In genomic region chr14:60361380-60362212, GRCm38 (mm10) we compare ENCODE assay signal across 13 mouse cellular contexts. TPM values are rescaled to one million over a fixed set of nuclear protein-coding genes. Genes with fewer than 3 reads are reported as not detected.
DNase-seq lines count a peak whose midpoint lies in the region; ATAC-seq and TF ChIP-seq lines count a peak whose summit lies in the region.
"Had no signal": no experiment of that assay in that cellular context is flagged by ENCODE, and none has a peak within 500 bp of the region (broad histone marks: within the 10 kb centered on the region; RNA-seq: fewer than 3 reads in every experiment).

No protein-coding gene starts in this region.

- no peaks in the 10 kb centered on the region for H3K36me3 ChIP-seq in hindbrain, postnatal 0 days (ENCODE audit: insufficient read depth, low read length)

- H3K27ac ChIP-seq in left cerebral cortex, adult 2 months, result peak overlapping the region; percentile 12
- H3K27ac ChIP-seq in hindbrain, postnatal 0 days, result 0 out of 2 replicates have a peak overlapping the region, but pooled peaks have one; percentile 5
- H3K27ac ChIP-seq: macrophage had no signal

- WGBS in hindbrain, postnatal 0 days, result 29% methylated on average over 9 of the region's 9 CpGs

- no peak overlapping the region for H3K9ac ChIP-seq in hindbrain, postnatal 0 days (replicated peaks; ENCODE audit: low read length)

- no peak overlapping the region for H3K4me2 ChIP-seq in hindbrain, postnatal 0 days (ENCODE audit: low read depth, low read length)

- peak; percentile 2 for DNase-seq in cerebellum, adult 11-12 months
- DNase-seq in cerebellum, adult 11 months, result no peak
- no peak for DNase-seq in left cerebral cortex, adult 2 months (ENCODE audit: extremely low spot score in 1 of 2, low spot score in 2 of 2)
- no peak for DNase-seq in left cerebral cortex, adult 18-20 months (ENCODE audit: low spot score in 2 of 2)
- no peak for DNase-seq in hindbrain, postnatal 0 days (ENCODE audit: low spot score)
- peak; percentile 28 for DNase-seq in retina, embryonic 14.5 days (ENCODE audit: low spot score)
- no peak for DNase-seq in right cerebral cortex, postnatal 36 days (ENCODE audit: low spot score in 2 of 2)
- DNase-seq in thymus, adult 18-20 months, result no peak
- DNase-seq: adrenal gland, postnatal 36 days; kidney, adult 2 months; lung, adult 2 months had no signal

- no peaks in the 10 kb centered on the region for H3K27me3 ChIP-seq in hindbrain, postnatal 0 days (ENCODE audit: insufficient read depth, low read length)

- H3K4me1 ChIP-seq in hindbrain, postnatal 0 days (ENCODE audit: insufficient read depth, low read length), result 0 out of 2 replicates have a peak, but pooled peaks cover 6% of the 10 kb centered on the region

- no peaks in the 10 kb centered on the region for H3K9me3 ChIP-seq in hindbrain, postnatal 0 days (ENCODE audit: low read length)

- TF ChIP-seq CTCF in left cerebral cortex, adult 2 months (IDR thresholded peaks at IDR 0.05), result no peak
- no peak for TF ChIP-seq CTCF in hindbrain, postnatal 0 days (IDR thresholded peaks at IDR 0.05; ENCODE audit: low read depth)

- H3K4me3 ChIP-seq in left cerebral cortex, adult 2 months, result no peak overlapping the region
- H3K4me3 ChIP-seq in hindbrain, postnatal 0 days (ENCODE audit: low read length), result no peak overlapping the region
- H3K4me3 ChIP-seq: myocyte had no signal

- intact Hi-C loops in left cerebral cortex, adult 2 months (cut with DNase I), result no loop called here

- no peak for ATAC-seq in hindbrain, postnatal 0 days

RNA-seq across cellular contexts. Expression of gene Amer2, which starts 11.5 kb away (rescaled TPM):
- total RNA-seq in left cerebral cortex, adult 2 months (2021), result 10 to 100 TPM; 40.6 to 45.6 TPM
- 10 to 100 TPM; 42.4 to 44.1 TPM for total RNA-seq in left cerebral cortex, adult 18-20 months (2021)
- total RNA-seq in hindbrain, postnatal 0 days (2014; rRNA removed), result 27.4 and 27.6 TPM in 2 replicates
- polyA plus RNA-seq in hindbrain, postnatal 0 days (2015; fragmentation: Nextera tagmentation; extraction: Ambion mirVana), result 20.5 and 21.6 TPM in 2 replicates
- polyA plus RNA-seq: macrophage, myocyte had no signal

Comparison
In these comparisons a context has a peak if more than half of its experiments do, and no peak if none do; other contexts are left out.
1. DNase-seq: peak in cerebellum, adult 11-12 months (single experiment) and retina, embryonic 14.5 days (single experiment); none in cerebellum, adult 11 months (single experiment), left cerebral cortex, adult 2 months (0 of 2), left cerebral cortex, adult 18-20 months (0 of 2), hindbrain, postnatal 0 days (single experiment), right cerebral cortex, postnatal 36 days (0 of 2) and thymus, adult 18-20 months (0 of 2).